Mouse (Mus musculus): Measurements from ENCODE around the gene Chst12.

DNA sequence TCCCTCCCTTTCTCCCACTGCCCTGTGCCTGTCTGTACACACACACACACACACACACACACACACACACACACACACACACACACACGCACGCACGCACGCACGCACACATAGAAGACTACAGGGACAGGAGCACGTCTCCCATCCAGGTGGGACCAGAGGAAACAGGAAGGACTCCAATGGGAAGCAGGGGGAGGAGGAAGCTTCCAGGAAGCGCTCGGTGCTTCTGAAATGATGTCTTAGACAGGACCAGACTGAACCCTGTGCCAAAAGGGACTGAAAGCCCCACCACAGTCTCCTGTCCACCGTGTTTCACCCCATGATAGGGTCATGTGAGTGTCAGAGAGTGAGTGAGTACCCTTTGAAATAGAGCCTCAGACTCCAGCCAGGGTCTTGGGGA, 57.3 kb downstream of the Chst12 start:
- TF ChIP-seq CTCF (IDR thresholded peaks at IDR 0.05; ENCODE audit: control insufficient read depth, insufficient read depth, insufficient read length) (no peak), USF1 (IDR thresholded peaks at IDR 0.05; ENCODE audit: low read depth) (no peak)
